Mouse (Mus musculus) megakaryocyte, embryonic 14.5 days (primary cell): ENCODE results near the gene 1110002E22Rik.

Experiments used
- FLI1 ChIP-seq: IDR thresholded peaks from 2 replicates; pipeline ENCODE4 v1.6.1; 2012; ENCODE audit warnings: low read length, inconsistent platforms, mixed read lengths
- GATA1 ChIP-seq: IDR thresholded peaks from 3 replicates; pipeline ENCODE4 v1.6.1; 2012; ENCODE audit warnings: mixed read lengths, low read length, inconsistent platforms, borderline replicate concordance

GRCm38 (mm10) chr3:138103690-138104089 is 38.8 kb downstream of the 1110002E22Rik start:
- TF ChIP-seq GATA1 (no peak), FLI1 (no peak)
